Mouse (Mus musculus) CD4-positive naive resting alpha-beta T cell, adult 57 days (primary cell): Measurements from ENCODE around the gene Dlst. TPM values are rescaled to one million over a fixed set of nuclear protein-coding genes. Genes with fewer than 3 reads are reported as not detected.

Experiments used
- total RNA-seq: library from RNA; stranded (reverse); gene quantifications from one replicate; pipeline ENCODE4 v1.2.4, GENCODE M21; 2023

Dlst gene
- 183 TPM for total RNA-seq

GRCm38 (mm10) chr12:85110698-85111592, at the start of gene Dlst, which contains the start of gene Prox2:
Dlst (plus strand) TSS chr12:85110833.
Prox2 (minus strand) TSS chr12:85110759.

GRCm38 (mm10) chr12:85151002-85151774, 40.6 kb downstream of the Dlst start, which contains the start of gene Rps6kl1:
Rps6kl1 (minus strand) TSS chr12:85151264.

DNA sequence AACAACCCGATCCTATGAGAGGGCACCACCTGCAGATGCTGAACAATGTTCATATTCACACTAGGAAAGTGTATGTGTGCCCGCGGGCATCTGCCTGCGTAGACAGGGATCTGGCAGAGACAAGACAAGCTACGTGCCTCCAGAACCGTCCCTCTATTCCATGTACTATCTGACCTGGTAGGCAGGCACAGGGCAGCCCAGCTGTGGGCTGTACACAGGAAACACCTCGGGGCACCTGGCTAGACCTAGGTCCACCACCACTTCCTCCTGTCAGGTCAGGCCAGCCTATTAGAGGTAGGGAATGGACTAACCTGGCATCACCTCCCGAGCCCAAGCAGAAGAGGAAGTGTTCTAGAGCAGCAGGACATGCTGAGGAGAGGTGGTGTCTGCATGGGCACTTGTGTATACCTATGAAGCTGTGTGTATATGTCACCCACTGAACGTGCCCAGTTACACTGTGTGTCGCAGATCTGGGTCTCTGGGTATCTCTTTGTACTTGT, 67.2 kb downstream of the Dlst start, which contains the start of gene Pgf:
Gene Pgf (minus strand): TSS at position 51 of the 500 bp plus-strand sequence.

Other genes with a start within 250 kb of the Dlst start
- 0.35 TPM for gene Ltbp2, start 234.3 kb upstream of the Dlst start, total RNA-seq
- gene Fcf1, start 139.9 kb upstream of the Dlst start, total RNA-seq, result 78.5 TPM
- 38.0 TPM for gene Arel1, start 139.9 kb upstream of the Dlst start, total RNA-seq
- 91.6 TPM for gene Ylpm1, start 114.5 kb upstream of the Dlst start, total RNA-seq
- 3.1 TPM for gene Prox2, start 74 bp upstream of the Dlst start, total RNA-seq
- 5.9 TPM for gene Rps6kl1, start 40.4 kb downstream of the Dlst start, total RNA-seq
- gene Pgf, start 67.0 kb downstream of the Dlst start, total RNA-seq, result not detected
- 110 TPM for gene Eif2b2, start 108.6 kb downstream of the Dlst start, total RNA-seq
- 19.5 TPM for gene Mlh3, start 159.8 kb downstream of the Dlst start, total RNA-seq
- gene Acyp1, start 177.6 kb downstream of the Dlst start, total RNA-seq, result 25.9 TPM
- gene Zc2hc1c, start 177.8 kb downstream of the Dlst start, total RNA-seq, result not detected
- 52.7 TPM for gene Nek9, start 228.5 kb downstream of the Dlst start, total RNA-seq